Mouse (Mus musculus) CH12.LX (cell line): ENCODE data around the gene Ppp2r5c. TPM values are rescaled to one million over a fixed set of nuclear protein-coding genes. Genes with fewer than 3 reads are reported as not detected.

Experiments used
- DNase-seq: peaks from one replicate; pipeline ENCODE4 v3.0.0-alpha.2; 2013; ENCODE audit errors: extremely low read depth
- H3K27ac ChIP-seq: 2 replicates; pipeline ENCODE4 v1.5.1; 2012; ENCODE audit warnings: low read depth, mild to moderate bottlenecking, control low read depth, moderate library complexity; ENCODE audit not compliant: insufficient read depth
- H3K27me3 ChIP-seq: replicated peaks from 2 replicates; pipeline ENCODE3; 2012; ENCODE audit warnings: inconsistent platforms
- H3K36me3 ChIP-seq, 2 experiments: replicated peaks in 1 of 2; 2 replicates each; pipeline versions ENCODE3 to v1.6.1; 2012; ENCODE audit warnings: inconsistent platforms in 1 of 2, low read length in 1 of 2, mild to moderate bottlenecking in 1 of 2, mixed read lengths in 1 of 2, moderate library complexity in 1 of 2; ENCODE audit not compliant: control insufficient read depth in 1 of 2, insufficient read depth in 1 of 2
- H3K4me1 ChIP-seq, 2 experiments: 2 replicates each; pipeline ENCODE4 v1.6.1; 2012; ENCODE audit warnings: inconsistent platforms in 1 of 2, moderate library complexity in 1 of 2; ENCODE audit not compliant: insufficient read depth in 2 of 2, control insufficient read depth in 1 of 2
- H3K4me2 ChIP-seq: 2 replicates; pipeline ENCODE4 v1.6.1; 2012; ENCODE audit warnings: low read depth, mild to moderate bottlenecking, control low read depth; ENCODE audit not compliant: poor library complexity, insufficient read depth, severe bottlenecking
- H3K4me3 ChIP-seq, 3 experiments: fragments of 150-350 bp in 1 of 3; sonication (generic) in 1 of 3; replicated peaks in 1 of 3; 2 replicates each; pipeline versions ENCODE3 to v1.5.1; 2011 to 2012; ENCODE audit warnings: low read depth in 2 of 3, low read length in 2 of 3, mild to moderate bottlenecking in 2 of 3, moderate library complexity in 2 of 3, control low read depth in 1 of 3, improper control_type of control experiment in 1 of 3, inconsistent platforms in 1 of 3, mixed read lengths in 1 of 3; ENCODE audit not compliant: poor library complexity in 1 of 3
- H3K79me2 ChIP-seq: replicated peaks from 2 replicates; pipeline ENCODE4 v1.6.1; 2012; ENCODE audit warnings: mild to moderate bottlenecking, moderate library complexity; ENCODE audit not compliant: control insufficient read depth, poor library complexity, insufficient read depth, severe bottlenecking; ENCODE audit errors: extremely low read depth
- H3K9ac ChIP-seq: 2 replicates; pipeline ENCODE4 v1.6.1; 2012; ENCODE audit warnings: low read depth, mild to moderate bottlenecking, control low read depth, moderate library complexity; ENCODE audit not compliant: insufficient read depth
- H3K9me3 ChIP-seq: replicated peaks from 2 replicates; pipeline ENCODE3; 2012; ENCODE audit warnings: low read length, inconsistent platforms, mixed read lengths
- BHLHE40 ChIP-seq: IDR thresholded peaks from 2 replicates; pipeline ENCODE4 v1.6.1; 2011; ENCODE audit warnings: mild to moderate bottlenecking, low read depth, low read length, improper control_type of control experiment
- CTCF ChIP-seq, 2 experiments: IDR thresholded peaks in 1 of 2; conservative IDR thresholded peaks in 1 of 2; 2 replicates each; pipeline ENCODE4 v1.5.1; 2011 to 2012; ENCODE audit warnings: low read depth in 2 of 2, low read length in 2 of 2, improper control_type of control experiment in 1 of 2, inconsistent platforms in 1 of 2, mild to moderate bottlenecking in 1 of 2, moderate library complexity in 1 of 2
- E2F4 ChIP-seq: IDR thresholded peaks from 2 replicates; pipeline ENCODE4 v1.6.1; 2011; ENCODE audit warnings: low read depth, low read length, improper control_type of control experiment; ENCODE audit not compliant: insufficient replicate concordance
- EP300 ChIP-seq: IDR thresholded peaks from 2 replicates; pipeline ENCODE4 v1.6.1; 2011; ENCODE audit warnings: low read length, improper control_type of control experiment
- ETS1 ChIP-seq: conservative IDR thresholded peaks from 2 replicates; pipeline ENCODE4 v1.6.1; 2012; ENCODE audit warnings: low read depth, mild to moderate bottlenecking, inconsistent platforms, low read length, improper control_type of control experiment, moderate library complexity
- GABPA ChIP-seq: IDR thresholded peaks from 2 replicates; pipeline ENCODE4 v1.6.1; 2012; ENCODE audit warnings: low read depth, low read length, improper control_type of control experiment, inconsistent platforms; ENCODE audit not compliant: insufficient replicate concordance
- JUND ChIP-seq: conservative IDR thresholded peaks from 2 replicates; pipeline ENCODE4 v1.6.1; 2011; ENCODE audit warnings: low read depth, low read length, improper control_type of control experiment
- KAT2A ChIP-seq: IDR thresholded peaks from 2 replicates; pipeline ENCODE4 v1.6.1; 2012; ENCODE audit warnings: low read length, improper control_type of control experiment, inconsistent platforms; ENCODE audit not compliant: insufficient replicate concordance
- MAFK ChIP-seq: IDR thresholded peaks from 2 replicates; pipeline ENCODE4 v1.6.1; 2011; ENCODE audit warnings: low read length, improper control_type of control experiment; ENCODE audit not compliant: insufficient replicate concordance
- MAX ChIP-seq: IDR thresholded peaks from 2 replicates; pipeline ENCODE4 v1.6.1; 2011; ENCODE audit warnings: low read length, improper control_type of control experiment
- MAZ ChIP-seq: IDR thresholded peaks from 2 replicates; pipeline ENCODE4 v1.6.1; 2012; ENCODE audit warnings: low read depth, mild to moderate bottlenecking, inconsistent platforms, low read length, improper control_type of control experiment, moderate library complexity
- MEF2A ChIP-seq: IDR thresholded peaks from 2 replicates; pipeline ENCODE4 v1.6.1; 2014; ENCODE audit warnings: low read depth, mild to moderate bottlenecking, inconsistent platforms, low read length, improper control_type of control experiment, borderline replicate concordance
- MXI1 ChIP-seq: IDR thresholded peaks from 2 replicates; pipeline ENCODE4 v1.6.1; 2011; ENCODE audit warnings: mild to moderate bottlenecking, low read depth, low read length, improper control_type of control experiment
- PAX5 ChIP-seq: IDR thresholded peaks from 2 replicates; pipeline ENCODE4 v1.6.1; 2012; ENCODE audit warnings: low read length, inconsistent platforms, mixed read lengths
- POLR2A ChIP-seq: IDR thresholded peaks from 2 replicates; pipeline ENCODE4 v1.6.1; 2011; ENCODE audit warnings: low read depth, mild to moderate bottlenecking, improper control_type of control experiment, low read length
- POLR2AphosphoS2 ChIP-seq: IDR thresholded peaks from 2 replicates; pipeline ENCODE4 v1.6.1; 2011; ENCODE audit warnings: low read depth, low read length, improper control_type of control experiment
- SMC3 ChIP-seq: IDR thresholded peaks from 2 replicates; pipeline ENCODE4 v1.6.1; 2011; ENCODE audit warnings: low read depth, low read length, improper control_type of control experiment
- TBP ChIP-seq: conservative IDR thresholded peaks from 2 replicates; pipeline ENCODE4 v1.6.1; 2011; ENCODE audit warnings: low read depth, low read length, improper control_type of control experiment
- UBTF ChIP-seq: IDR thresholded peaks from 2 replicates; pipeline ENCODE4 v1.6.1; 2012; ENCODE audit warnings: low read depth, mild to moderate bottlenecking, inconsistent platforms, low read length, improper control_type of control experiment, moderate library complexity
- USF1 ChIP-seq: IDR thresholded peaks from 2 replicates; pipeline ENCODE4 v1.6.1; 2014; ENCODE audit warnings: low read depth, mild to moderate bottlenecking, inconsistent platforms, low read length, improper control_type of control experiment
- dilution Hi-C: fragments of 300-500 bp; cut with MboI; formaldehyde crosslinking; loops from 2 replicates; pipeline ENCODE4 v1.14.3; 2020; ENCODE audit warnings: low sequenced_read_pairs; ENCODE audit not compliant: extremely low pct_unique_long_range_greater_than_20kb, extremely low pct_ligation_motif_present
- in situ Hi-C: fragments of 300-500 bp; cut with MboI; formaldehyde crosslinking; loops from 3 replicates; pipeline ENCODE4 v1.14.3; 2019; ENCODE audit warnings: low sequenced_read_pairs, low pct_ligation_motif_present, low pct_unique_long_range_greater_than_20kb, mixed read lengths
- polyA plus RNA-seq: library from polyadenylated mRNA; unstranded; fragments of >175 nt; gene quantifications from 2 replicates; pipeline ENCODE4 v1.2.1, GENCODE M21; 2012; ENCODE audit warnings: low read depth; ENCODE audit not compliant: insufficient read length
- total RNA-seq, 2 experiments: library from RNA; depleted of rRNA; stranded (reverse); fragments of 300-350 nt in 1 of 2; fragments of >200 nt in 1 of 2; gene quantifications; 2 replicates each; pipeline ENCODE4 v1.2.3; 2012 to 2014

Ppp2r5c gene
- total and polyA plus RNA-seq, 3 experiments, result 71.6 to 111 (median 97.7) TPM

- H3K9ac ChIP-seq, result no peak overlapping the region
- DNase-seq, result no peak
- in situ Hi-C loops, result no loop called here
- H3K4me1 ChIP-seq, result peaks cover 8 to 51% of the 10 kb centered on the region in 2 experiments
- no peak overlapping the region for H3K4me3 ChIP-seq
- peaks cover 63% of the 10 kb centered on the region for H3K79me2 ChIP-seq
- H3K36me3 ChIP-seq, result peaks cover 12 to 63% of the 10 kb centered on the region in 2 experiments
- TF ChIP-seq ETS1 (no peak), MAFK (no peak), JUND (no peak), TBP (no peak), E2F4 (no peak), MXI1 (no peak), UBTF (no peak), MAX (no peak), GABPA (no peak), SMC3 (no peak), POLR2AphosphoS2 (no peak), MAZ (no peak), PAX5 (no peak), BHLHE40 (no peak), EP300 (no peak), MEF2A (no peak), KAT2A (no peak), USF1 (no peak)
- peaks cover 9% of the 10 kb centered on the region for H3K9me3 ChIP-seq
- H3K27ac ChIP-seq, result no peak overlapping the region
- dilution Hi-C loops, result no loop called here
- no peaks in the 10 kb centered on the region for H3K27me3 ChIP-seq
- no peak overlapping the region for H3K4me2 ChIP-seq
These were observed 41.1 kb downstream of the Ppp2r5c start for GRCm38 (mm10) chr12:110488031-110488430.

GRCm38 (mm10) chr12:110489946-110490701 is 43.2 kb downstream of the Ppp2r5c start:
- peaks cover 10 to 63% of the 10 kb centered on the region in 2 experiments for H3K36me3 ChIP-seq
- dilution Hi-C loops (no loop called here), in situ Hi-C loops (no loop called here)
- TF ChIP-seq MAFK, result no peak
- TF ChIP-seq CTCF (conservative IDR thresholded peaks at IDR 0.05 in 1 of 2, IDR thresholded peaks at IDR 0.05 in 1 of 2; ENCODE audit: low read depth in 2 of 2, low read length in 2 of 2), result peak in 1 of 2 experiments; percentile 17; a peak in 2 of 4 replicates
- no peak for TF ChIP-seq POLR2A
- peaks cover 74% of the 10 kb centered on the region for H3K79me2 ChIP-seq
- no peak overlapping the region for H3K27ac ChIP-seq
- no peak overlapping the region for H3K4me2 ChIP-seq
- H3K4me1 ChIP-seq, result peaks cover 11 to 54% of the 10 kb centered on the region in 2 experiments
- no peaks in the 10 kb centered on the region for H3K27me3 ChIP-seq
- H3K4me3 ChIP-seq, result no peak overlapping the region
- H3K9me3 ChIP-seq, result peaks cover 9% of the 10 kb centered on the region
- no peak overlapping the region for H3K9ac ChIP-seq
- DNase-seq, result no peak
